12 mouse cellular contexts compared by ENCODE assay signal in genomic region chr19:38758685-38759472, GRCm38 (mm10).
DNase-seq lines count a peak whose midpoint lies in the region; ATAC-seq and TF ChIP-seq lines count a peak whose summit lies in the region.
"Had no signal": no experiment of that assay in that cellular context is flagged by ENCODE, and none has a peak within 500 bp of the region (broad histone marks: within the 10 kb centered on the region; RNA-seq: fewer than 3 reads in every experiment).

No protein-coding gene starts in this region.

- H3K4me3 ChIP-seq in kidney, adult 2 months (ENCODE audit: insufficient read depth, low read depth, low read length), result no peak overlapping the region
- no peak overlapping the region for H3K4me3 ChIP-seq in neural tube, embryonic 14.5 days (ENCODE audit: low read depth, low read length)
- H3K4me3 ChIP-seq: forebrain, embryonic 13.5 days had no signal

- no peak for TF ChIP-seq POLR2A in kidney, adult 2 months (IDR thresholded peaks at IDR 0.05; ENCODE audit: low read depth, low read length)

- no peaks in the 10 kb centered on the region for H3K27me3 ChIP-seq in kidney, adult 2 months (replicated peaks; ENCODE audit: control insufficient read depth, insufficient read depth, low read length)
- no peaks in the 10 kb centered on the region for H3K27me3 ChIP-seq in neural tube, embryonic 14.5 days (ENCODE audit: control insufficient read depth, insufficient read depth, low read length)
- H3K27me3 ChIP-seq: forebrain, embryonic 13.5 days had no signal

- no peak overlapping the region for H3K27ac ChIP-seq in kidney, adult 2 months (ENCODE audit: insufficient read depth, low read depth, low read length)
- H3K27ac ChIP-seq in neural tube, embryonic 14.5 days (ENCODE audit: low read depth, low read length), result no peak overlapping the region
- H3K27ac ChIP-seq: forebrain, embryonic 13.5 days had no signal

- no peaks in the 10 kb centered on the region for H3K9me3 ChIP-seq in neural tube, embryonic 14.5 days (ENCODE audit: control insufficient read depth, low read length)
- H3K9me3 ChIP-seq: forebrain, embryonic 13.5 days had no signal

- H3K4me1 ChIP-seq in kidney, adult 2 months (ENCODE audit: control insufficient read depth, insufficient read depth, low read length), result no peaks in the 10 kb centered on the region
- no peaks in the 10 kb centered on the region for H3K4me1 ChIP-seq in neural tube, embryonic 14.5 days (ENCODE audit: control insufficient read depth, insufficient read depth, low read length)
- H3K4me1 ChIP-seq: forebrain, embryonic 13.5 days had no signal

- 54% methylated on average over 7 of the region's 7 CpGs for WGBS in kidney, adult 2 months
- 65% methylated on average over 7 of the region's 7 CpGs for WGBS in neural tube, embryonic 14.5 days

- 0 out of 2 replicates have a peak, but pooled peaks have one; percentile 41 for ATAC-seq in neural tube, embryonic 14.5 days (ENCODE audit: low read depth)
- ATAC-seq: forebrain, embryonic 13.5 days; liver, postnatal 0 days had no signal

- DNase-seq in embryo, embryonic 10.5 days (ENCODE audit: low spot score), result peak; percentile 13
- DNase-seq in embryo, embryonic 10 days (ENCODE audit: low spot score), result no peak
- DNase-seq in kidney, adult 2 months, result peak; percentile 13
- DNase-seq in kidney, adult 9 months, result no peak
- DNase-seq in neural tube, embryonic 10.5 days (ENCODE audit: extremely low spot score, low spot score), result no peak
- peak; percentile 39 for DNase-seq in skeletal muscle tissue, adult 2 months (ENCODE audit: low read depth, low spot score)
- DNase-seq in ovary, postnatal 14 days (ENCODE audit: low spot score), result no peak
- DNase-seq: liver, postnatal 0 days; midbrain, embryonic 14.5 days; right cerebral cortex, postnatal 14 days had no signal

- no peak overlapping the region for H3K9ac ChIP-seq in neural tube, embryonic 14.5 days (replicated peaks; ENCODE audit: low read depth, low read length)
- H3K9ac ChIP-seq: forebrain, embryonic 13.5 days; liver, postnatal 0 days had no signal

- no peaks in the 10 kb centered on the region for H3K36me3 ChIP-seq in kidney, adult 2 months (ENCODE audit: control insufficient read depth, insufficient read depth, low read length)
- no peaks in the 10 kb centered on the region for H3K36me3 ChIP-seq in neural tube, embryonic 14.5 days (ENCODE audit: control insufficient read depth, insufficient read depth, low read length)

- TF ChIP-seq CTCF in kidney, adult 2 months (conservative IDR thresholded peaks at IDR 0.05; ENCODE audit: insufficient read depth, insufficient read length, low read depth, low read length), result no peak

- H3K4me2 ChIP-seq in neural tube, embryonic 14.5 days (ENCODE audit: low read depth, low read length), result no peak overlapping the region
- H3K4me2 ChIP-seq: forebrain, embryonic 13.5 days had no signal

Comparison
In these comparisons a context has a peak if more than half of its experiments do, and no peak if none do; other contexts are left out.
1. DNase-seq: peak in embryo, embryonic 10.5 days (single experiment), kidney, adult 2 months (single experiment) and skeletal muscle tissue, adult 2 months (single experiment); none in embryo, embryonic 10 days (single experiment), kidney, adult 9 months (single experiment), neural tube, embryonic 10.5 days (single experiment) and ovary, postnatal 14 days (single experiment).